Mouse (Mus musculus): Measurements from ENCODE around the gene Gm6525. TPM values are rescaled to one million over a fixed set of nuclear protein-coding genes. Genes with fewer than 3 reads are reported as not detected.

Gene Gm6525
- polyA plus RNA-seq, 1 experiment: 13.8 TPM

- 63% methylated on average over 2 of the region's 2 CpGs for WGBS
- Histone ChIP-seq H3K4me3 (replicated peaks; ENCODE audit: control insufficient read depth, low read depth, low read length) (no peak overlapping the region), H3K27ac (ENCODE audit: control insufficient read depth, insufficient read depth, low read depth, low read length, poor library complexity) (no peak overlapping the region), H3K4me1 (ENCODE audit: control insufficient read depth, insufficient read depth, low read length) (no peaks in the 10 kb centered on the region)
- TF ChIP-seq POLR2A (IDR thresholded peaks at IDR 0.05; ENCODE audit: borderline replicate concordance, control insufficient read depth, low read depth, low read length) (no peak), CTCF (IDR thresholded peaks at IDR 0.05; ENCODE audit: control insufficient read depth, insufficient read depth, low read length) (no peak)
Measured at GRCm38 (mm10) chr3:84177834-84178233, 3.9 kb downstream of the Gm6525 start.

- 83% methylated on average over 2 of the region's 2 CpGs for WGBS
Measured at GRCm38 (mm10) chr3:84180304-84180703, 6.4 kb downstream of the Gm6525 start.

GRCm38 (mm10) chr3:84181102-84181501, 7.2 kb downstream of the Gm6525 start:
- 68% methylated on average over 8 of the region's 8 CpGs for WGBS
- TF ChIP-seq CTCF (IDR thresholded peaks at IDR 0.05; ENCODE audit: control insufficient read depth, insufficient read depth, low read length) (no peak), POLR2A (IDR thresholded peaks at IDR 0.05; ENCODE audit: borderline replicate concordance, control insufficient read depth, low read depth, low read length) (no peak)
- H3K4me3 ChIP-seq (replicated peaks; ENCODE audit: control insufficient read depth, low read depth, low read length): no peak overlapping the region
- no peak overlapping the region for H3K27ac ChIP-seq (ENCODE audit: control insufficient read depth, insufficient read depth, low read depth, low read length, poor library complexity)
- H3K4me1 ChIP-seq (ENCODE audit: control insufficient read depth, insufficient read depth, low read length): no peaks in the 10 kb centered on the region

More at GRCm38 (mm10) chr3:84180304-84180703, 6.4 kb downstream of the Gm6525 start:
- Histone ChIP-seq H3K4me3 (replicated peaks; ENCODE audit: control insufficient read depth, low read depth, low read length) (no peak overlapping the region), H3K27ac (ENCODE audit: control insufficient read depth, insufficient read depth, low read depth, low read length, poor library complexity) (no peak overlapping the region), H3K4me1 (ENCODE audit: control insufficient read depth, insufficient read depth, low read length) (no peaks in the 10 kb centered on the region)
- TF ChIP-seq POLR2A (IDR thresholded peaks at IDR 0.05; ENCODE audit: borderline replicate concordance, control insufficient read depth, low read depth, low read length) (no peak), CTCF (IDR thresholded peaks at IDR 0.05; ENCODE audit: control insufficient read depth, insufficient read depth, low read length) (no peak)

- TF ChIP-seq POLR2A (IDR thresholded peaks at IDR 0.05; ENCODE audit: borderline replicate concordance, control insufficient read depth, low read depth, low read length): no peak
- no peak for TF ChIP-seq CTCF (IDR thresholded peaks at IDR 0.05; ENCODE audit: control insufficient read depth, insufficient read depth, low read length)
- no peak overlapping the region for H3K27ac ChIP-seq (ENCODE audit: control insufficient read depth, insufficient read depth, low read depth, low read length, poor library complexity)
- no peak overlapping the region for H3K4me3 ChIP-seq (replicated peaks; ENCODE audit: control insufficient read depth, low read depth, low read length)
- H3K4me1 ChIP-seq (ENCODE audit: control insufficient read depth, insufficient read depth, low read length): no peaks in the 10 kb centered on the region
- WGBS: 87% methylated on average over 4 of the region's 4 CpGs
Measured at GRCm38 (mm10) chr3:84181717-84182116, 7.8 kb downstream of the Gm6525 start.

- 16% methylated on average over 10 of the region's 10 CpGs for WGBS
- H3K4me1 ChIP-seq (ENCODE audit: control insufficient read depth, insufficient read depth, low read length): no peaks in the 10 kb centered on the region
- H3K27ac ChIP-seq (ENCODE audit: control insufficient read depth, insufficient read depth, low read depth, low read length, poor library complexity): no peak overlapping the region
- H3K4me3 ChIP-seq (replicated peaks; ENCODE audit: control insufficient read depth, low read depth, low read length): no peak overlapping the region
- TF ChIP-seq POLR2A (IDR thresholded peaks at IDR 0.05; ENCODE audit: borderline replicate concordance, control insufficient read depth, low read depth, low read length) (no peak), CTCF (IDR thresholded peaks at IDR 0.05; ENCODE audit: control insufficient read depth, insufficient read depth, low read length) (no peak)
Measured at GRCm38 (mm10) chr3:84189629-84190173, 15.8 kb downstream of the Gm6525 start.

GRCm38 (mm10) chr3:84190513-84191061, 16.7 kb downstream of the Gm6525 start:
- H3K27ac ChIP-seq (ENCODE audit: control insufficient read depth, insufficient read depth, low read depth, low read length, poor library complexity): no peak overlapping the region
- H3K4me1 ChIP-seq (ENCODE audit: control insufficient read depth, insufficient read depth, low read length): no peaks in the 10 kb centered on the region
- 7% methylated on average over 41 of the region's 41 CpGs for WGBS
- no peak overlapping the region for H3K4me3 ChIP-seq (replicated peaks; ENCODE audit: control insufficient read depth, low read depth, low read length)
- TF ChIP-seq CTCF (IDR thresholded peaks at IDR 0.05; ENCODE audit: control insufficient read depth, insufficient read depth, low read length) (no peak), POLR2A (IDR thresholded peaks at IDR 0.05; ENCODE audit: borderline replicate concordance, control insufficient read depth, low read depth, low read length) (no peak; the same call in 1 of the 2 replicates)

GRCm38 (mm10) chr3:84191141-84191881, 17.4 kb downstream of the Gm6525 start:
- H3K4me3 ChIP-seq (replicated peaks; ENCODE audit: control insufficient read depth, low read depth, low read length): no peak overlapping the region
- 69% methylated on average over 21 of the region's 21 CpGs for WGBS

GRCm38 (mm10) chr3:84193881-84194280, 20.0 kb downstream of the Gm6525 start:
- TF ChIP-seq CTCF (IDR thresholded peaks at IDR 0.05; ENCODE audit: control insufficient read depth, insufficient read depth, low read length): no peak
- TF ChIP-seq POLR2A (IDR thresholded peaks at IDR 0.05; ENCODE audit: borderline replicate concordance, control insufficient read depth, low read depth, low read length): no peak
- Histone ChIP-seq H3K4me3 (replicated peaks; ENCODE audit: control insufficient read depth, low read depth, low read length) (no peak overlapping the region), H3K27ac (ENCODE audit: control insufficient read depth, insufficient read depth, low read depth, low read length, poor library complexity) (no peak overlapping the region), H3K4me1 (ENCODE audit: control insufficient read depth, insufficient read depth, low read length) (no peaks in the 10 kb centered on the region)
- 73% methylated on average over 4 of the region's 4 CpGs for WGBS

More at GRCm38 (mm10) chr3:84191141-84191881, 17.4 kb downstream of the Gm6525 start:
- TF ChIP-seq POLR2A (IDR thresholded peaks at IDR 0.05; ENCODE audit: borderline replicate concordance, control insufficient read depth, low read depth, low read length) (no peak), CTCF (IDR thresholded peaks at IDR 0.05; ENCODE audit: control insufficient read depth, insufficient read depth, low read length) (no peak)
- Histone ChIP-seq H3K27ac (ENCODE audit: control insufficient read depth, insufficient read depth, low read depth, low read length, poor library complexity) (no peak overlapping the region), H3K4me1 (ENCODE audit: control insufficient read depth, insufficient read depth, low read length) (no peaks in the 10 kb centered on the region)

Measured in bone marrow, adult 2 months (tissue).